Mouse (Mus musculus) neural tube, embryonic 15.5 days (tissue): ENCODE results near the gene Adamts14. TPM values are rescaled to one million over a fixed set of nuclear protein-coding genes. Genes with fewer than 3 reads are reported as not detected.

Experiments
- ATAC-seq: fragments of 200-750 bp; cut with Nextera tagmentation; 2 replicates; pipeline ENCODE4 v1.8.0; 2017; ENCODE audit warnings: mild to moderate bottlenecking, moderate TSS enrichment, moderate library complexity; ENCODE audit not compliant: low FRiP score
- H3K27ac ChIP-seq: fragments of 300-500 bp; sonication (generic); replicated peaks from 2 replicates; pipeline ENCODE4 v1.5.1; 2015; ENCODE audit warnings: mild to moderate bottlenecking, inconsistent platforms
- H3K27me3 ChIP-seq: fragments of 300-500 bp; sonication (generic); replicated peaks from 2 replicates; pipeline ENCODE4 v1.6.1; 2015; ENCODE audit warnings: inconsistent platforms
- H3K36me3 ChIP-seq: fragments of 300-500 bp; sonication (generic); 2 replicates; pipeline ENCODE4 v1.6.1; 2015; ENCODE audit warnings: inconsistent platforms
- H3K4me1 ChIP-seq: fragments of 300-500 bp; sonication (generic); 2 replicates; pipeline ENCODE4 v1.6.1; 2015; ENCODE audit warnings: inconsistent platforms
- H3K4me2 ChIP-seq: fragments of 300-500 bp; sonication (generic); 2 replicates; pipeline ENCODE4 v1.6.1; 2015; ENCODE audit warnings: inconsistent platforms, mild to moderate bottlenecking, moderate library complexity
- H3K4me3 ChIP-seq: fragments of 300-500 bp; sonication (generic); replicated peaks from 2 replicates; pipeline ENCODE4 v1.5.1; 2015; ENCODE audit warnings: mild to moderate bottlenecking, inconsistent platforms
- H3K9ac ChIP-seq: fragments of 300-500 bp; sonication (generic); replicated peaks from 2 replicates; pipeline ENCODE4 v1.6.1; 2015; ENCODE audit warnings: mild to moderate bottlenecking, inconsistent platforms
- H3K9me3 ChIP-seq: fragments of 300-500 bp; sonication (generic); replicated peaks from 2 replicates; pipeline ENCODE4 v1.6.1; 2016; ENCODE audit warnings: inconsistent platforms
- WGBS: fragments of 180-500 bp; shearing (Covaris S2); methylation state at CpG from one replicate; pipeline ENCODE4 v1.1.7; 2015; ENCODE audit warnings: mixed read lengths; 5-methylcytosine and 5-hydroxymethylcytosine counted together
- polyA plus RNA-seq: library from polyadenylated mRNA; unstranded; fragments of >200 nt; fragmentation: Nextera tagmentation; extraction: Ambion mirVana; gene quantifications from 2 replicates; pipeline ENCODE4 v1.2.1, GENCODE M21; 2015

Adamts14 gene
- polyA plus RNA-seq, 1 experiment from 2014 or later: 0.54 TPM

DNA sequence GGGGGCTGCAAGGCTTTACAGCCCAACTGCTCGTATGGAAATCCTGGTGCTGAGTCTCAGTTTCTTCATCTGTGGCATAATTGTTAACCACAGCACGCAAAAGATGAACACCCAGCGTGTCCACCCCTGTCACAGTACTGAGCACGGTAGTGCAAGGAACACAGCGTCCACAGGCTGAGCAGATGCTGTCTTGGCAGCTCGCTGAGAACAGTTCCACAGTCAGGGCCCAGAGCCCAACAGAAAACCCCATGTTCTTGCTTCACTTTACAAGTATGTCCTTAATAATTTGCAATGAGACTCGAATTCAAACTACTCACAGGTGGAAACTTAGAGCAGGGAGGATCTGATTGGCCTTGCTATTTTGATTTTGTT, 592 bp upstream of the Adamts14 start:
- ATAC-seq: no peak
- peak overlapping the region; percentile 49 for H3K4me3 ChIP-seq
- no peak overlapping the region for H3K9ac ChIP-seq
- H3K4me1 ChIP-seq: peaks cover 19% of the 10 kb centered on the region
- no peak overlapping the region for H3K27ac ChIP-seq
- no peaks in the 10 kb centered on the region for H3K9me3 ChIP-seq
- H3K27me3 ChIP-seq: peaks cover 26% of the 10 kb centered on the region
- no peaks in the 10 kb centered on the region for H3K36me3 ChIP-seq
- whole genome bisulfite sequencing: 45% methylated on average over 7 of the region's 7 CpGs
- H3K4me2 ChIP-seq: peak overlapping the region; percentile 97

DNA sequence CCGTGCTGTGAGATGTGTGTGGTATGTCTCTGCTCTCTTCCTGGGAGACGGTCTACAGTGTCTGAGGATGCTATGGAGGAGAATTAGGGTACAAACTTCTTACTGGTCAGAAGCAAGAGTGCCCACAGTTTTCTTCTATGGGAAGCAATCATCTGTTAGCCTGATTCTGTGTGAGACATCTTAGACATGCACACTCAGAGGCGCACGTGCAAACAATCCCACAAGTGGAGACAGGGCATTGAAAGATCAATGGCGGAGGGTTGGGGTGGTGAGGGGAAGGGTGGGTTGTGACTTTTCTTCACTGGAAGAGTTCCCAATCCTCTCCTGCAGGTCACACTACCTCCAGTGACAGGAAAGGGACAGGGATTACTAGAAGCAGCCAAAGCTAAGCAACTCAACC, 607 bp downstream of the Adamts14 start:
- Histone ChIP-seq H3K27ac (no peak overlapping the region), H3K9ac (peak overlapping the region; percentile 39), H3K4me2 (peak overlapping the region; percentile 97), H3K4me3 (peak overlapping the region; percentile 49), H3K4me1 (peaks cover 19% of the 10 kb centered on the region), H3K9me3 (no peaks in the 10 kb centered on the region), H3K27me3 (peaks cover 26% of the 10 kb centered on the region), H3K36me3 (no peaks in the 10 kb centered on the region)
- WGBS: 40% methylated on average over 5 of the region's 5 CpGs
- ATAC-seq: no peak

DNA sequence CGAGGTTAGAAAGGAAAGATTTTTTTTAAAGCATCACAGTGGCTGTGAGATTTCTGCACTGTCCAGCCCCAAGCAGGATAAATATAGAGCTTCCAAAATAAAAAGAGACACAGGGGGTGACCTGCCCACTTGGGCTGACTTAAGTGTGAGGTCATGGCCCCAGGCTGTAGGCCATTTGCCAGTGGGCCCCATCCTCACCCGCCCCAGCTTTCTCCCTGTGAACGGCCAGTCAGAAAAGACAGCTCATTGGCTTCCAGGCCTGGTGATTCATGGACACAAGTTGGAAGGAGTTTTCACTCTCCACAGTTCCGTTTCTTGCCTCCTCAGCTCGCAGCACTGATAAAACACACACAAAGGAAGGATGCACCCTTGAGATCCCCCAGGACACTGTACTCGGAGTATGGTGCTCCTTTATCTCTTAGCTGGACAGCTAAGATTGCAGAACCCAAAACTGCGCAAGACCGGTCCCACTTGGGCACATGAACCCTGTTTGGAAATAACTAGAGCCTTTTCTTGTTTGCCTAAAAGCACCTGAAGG, 1.1 kb downstream of the Adamts14 start:
- H3K4me1 ChIP-seq: peaks cover 19% of the 10 kb centered on the region
- no peaks in the 10 kb centered on the region for H3K9me3 ChIP-seq
- H3K27me3 ChIP-seq: peaks cover 26% of the 10 kb centered on the region
- H3K4me3 ChIP-seq: no peak overlapping the region
- no peak for ATAC-seq
- no peak overlapping the region; the same call in 1 of the 2 replicates for H3K9ac ChIP-seq
- H3K36me3 ChIP-seq: no peaks in the 10 kb centered on the region
- 60% methylated on average over 8 of the region's 8 CpGs for WGBS
- H3K27ac ChIP-seq: no peak overlapping the region
- H3K4me2 ChIP-seq: peak overlapping the region; percentile 97; the same call in 1 of the 2 replicates

DNA sequence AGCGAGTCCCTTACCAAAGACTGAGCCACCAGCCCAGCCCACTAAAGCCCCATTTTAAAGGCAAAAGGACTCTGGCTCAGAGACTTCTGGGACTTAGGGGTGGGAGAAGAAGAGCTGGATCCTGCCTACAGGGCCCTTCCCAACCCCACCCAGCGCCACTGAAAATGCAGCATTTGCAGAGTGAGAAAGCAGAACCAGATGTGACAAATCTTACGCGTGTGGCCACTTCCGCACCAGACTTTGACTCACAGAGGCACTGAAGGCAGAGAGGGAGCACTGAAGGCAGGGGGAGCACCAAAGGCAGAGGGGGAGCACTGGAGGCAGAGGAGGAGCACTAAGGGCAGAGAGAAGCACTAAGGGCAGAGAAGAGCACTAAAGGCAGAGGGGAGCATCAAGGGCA, 5.9 kb downstream of the Adamts14 start:
- Histone ChIP-seq H3K4me1 (0 out of 2 replicates have a peak, but pooled peaks cover 4% of the 10 kb centered on the region), H3K4me2 (no peak overlapping the region), H3K9me3 (no peaks in the 10 kb centered on the region), H3K27ac (no peak overlapping the region), H3K36me3 (no peaks in the 10 kb centered on the region), H3K9ac (no peak overlapping the region), H3K4me3 (no peak overlapping the region), H3K27me3 (peaks cover 4% of the 10 kb centered on the region)
- ATAC-seq: no peak
- 91% methylated on average over 5 of the region's 5 CpGs for WGBS

GRCm38 (mm10) chr10:61263606-61264005, 9.6 kb downstream of the Adamts14 start:
- Histone ChIP-seq H3K9ac (no peak overlapping the region), H3K4me3 (no peak overlapping the region), H3K27ac (no peak overlapping the region), H3K36me3 (no peaks in the 10 kb centered on the region), H3K4me1 (no peaks in the 10 kb centered on the region), H3K27me3 (no peaks in the 10 kb centered on the region), H3K4me2 (no peak overlapping the region), H3K9me3 (no peaks in the 10 kb centered on the region)
- no peak for ATAC-seq
- WGBS: 82% methylated on average over 8 of the region's 8 CpGs

GRCm38 (mm10) chr10:61261229-61262156, 11.7 kb downstream of the Adamts14 start:
- no peak overlapping the region for H3K4me2 ChIP-seq
- H3K27ac ChIP-seq: no peak overlapping the region
- WGBS: 70% methylated on average over 13 of the region's 13 CpGs
- H3K9me3 ChIP-seq: no peaks in the 10 kb centered on the region
- H3K36me3 ChIP-seq: no peaks in the 10 kb centered on the region
- no peaks in the 10 kb centered on the region for H3K4me1 ChIP-seq
- ATAC-seq: no peak
- H3K9ac ChIP-seq: no peak overlapping the region
- no peaks in the 10 kb centered on the region for H3K27me3 ChIP-seq
- H3K4me3 ChIP-seq: no peak overlapping the region

DNA sequence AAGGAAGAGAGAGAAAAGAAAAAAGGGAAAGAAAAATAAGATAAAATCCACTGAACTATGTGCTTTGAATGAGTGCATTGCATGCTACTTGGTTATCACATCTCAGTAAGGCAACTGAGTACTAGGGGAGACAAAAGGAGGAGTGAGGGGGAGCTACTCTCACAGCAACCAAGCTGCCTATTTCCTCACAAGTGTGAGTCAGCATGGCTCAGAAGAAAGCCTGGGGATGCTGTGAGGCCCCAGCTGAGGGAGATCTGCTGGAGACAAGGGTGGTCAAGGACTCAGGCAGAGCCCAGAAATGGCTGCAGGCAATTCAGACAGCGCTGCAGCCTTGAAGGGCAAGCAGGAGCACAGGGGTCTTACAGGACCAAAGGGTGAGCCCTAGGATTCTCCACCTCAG, 15.1 kb downstream of the Adamts14 start:
- Histone ChIP-seq H3K9me3 (no peaks in the 10 kb centered on the region), H3K36me3 (no peaks in the 10 kb centered on the region), H3K9ac (no peak overlapping the region), H3K4me1 (no peaks in the 10 kb centered on the region; the same call in 1 of the 2 replicates), H3K4me2 (no peak overlapping the region), H3K27me3 (no peaks in the 10 kb centered on the region), H3K4me3 (no peak overlapping the region), H3K27ac (no peak overlapping the region)
- ATAC-seq: no peak
- 92% methylated on average over 1 of the region's 1 CpGs for WGBS

GRCm38 (mm10) chr10:61256665-61257064, 16.6 kb downstream of the Adamts14 start:
- Histone ChIP-seq H3K9me3 (no peaks in the 10 kb centered on the region), H3K9ac (no peak overlapping the region), H3K27me3 (no peaks in the 10 kb centered on the region), H3K4me1 (no peaks in the 10 kb centered on the region; the same call in 1 of the 2 replicates), H3K27ac (no peak overlapping the region), H3K4me2 (no peak overlapping the region), H3K4me3 (no peak overlapping the region), H3K36me3 (no peaks in the 10 kb centered on the region)
- WGBS: 95% methylated on average over 9 of the region's 9 CpGs
- no peak for ATAC-seq

GRCm38 (mm10) chr10:61255190-61255589, 18.0 kb downstream of the Adamts14 start:
- H3K4me1 ChIP-seq: no peaks in the 10 kb centered on the region; the same call in 1 of the 2 replicates
- no peak for ATAC-seq
- H3K9me3 ChIP-seq: no peaks in the 10 kb centered on the region
- no peak overlapping the region for H3K4me2 ChIP-seq
- 62% methylated on average over 8 of the region's 8 CpGs for WGBS
- H3K36me3 ChIP-seq: no peaks in the 10 kb centered on the region
- H3K27ac ChIP-seq: 0 out of 2 replicates have a peak overlapping the region, but pooled peaks have one; percentile 0
- H3K9ac ChIP-seq: no peak overlapping the region
- no peaks in the 10 kb centered on the region for H3K27me3 ChIP-seq
- H3K4me3 ChIP-seq: no peak overlapping the region

DNA sequence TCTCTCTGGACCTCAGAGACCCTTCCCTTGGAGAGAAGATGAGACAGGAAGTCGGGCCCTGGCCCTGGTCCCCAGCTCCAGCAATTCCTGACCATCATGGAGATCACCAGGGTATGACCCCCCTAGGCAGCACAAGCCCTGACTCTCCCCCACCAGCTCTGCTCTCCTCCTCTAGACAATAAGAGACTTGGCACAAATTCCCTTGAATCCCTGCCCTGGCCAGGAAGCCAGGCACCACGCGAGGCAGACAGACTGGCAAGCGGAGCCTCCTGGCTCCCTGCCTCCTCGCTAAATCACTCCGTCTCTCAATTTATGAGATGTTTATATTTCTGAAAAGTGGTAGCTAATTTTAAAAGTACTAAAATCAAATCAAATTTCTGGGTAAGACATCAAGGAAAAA, 18.5 kb downstream of the Adamts14 start:
- Histone ChIP-seq H3K9ac (no peak overlapping the region), H3K27ac (no peak overlapping the region), H3K4me3 (no peak overlapping the region), H3K27me3 (no peaks in the 10 kb centered on the region), H3K4me2 (no peak overlapping the region), H3K36me3 (no peaks in the 10 kb centered on the region), H3K4me1 (no peaks in the 10 kb centered on the region; the same call in 1 of the 2 replicates), H3K9me3 (no peaks in the 10 kb centered on the region)
- WGBS: 67% methylated on average over 6 of the region's 6 CpGs
- ATAC-seq: no peak; the same call in 1 of the 2 replicates

- no peaks in the 10 kb centered on the region for H3K27me3 ChIP-seq
- WGBS: 14% methylated on average over 2 of the region's 2 CpGs
- ATAC-seq: no peak
Measured at GRCm38 (mm10) chr10:61249951-61250350, 23.3 kb downstream of the Adamts14 start.

DNA sequence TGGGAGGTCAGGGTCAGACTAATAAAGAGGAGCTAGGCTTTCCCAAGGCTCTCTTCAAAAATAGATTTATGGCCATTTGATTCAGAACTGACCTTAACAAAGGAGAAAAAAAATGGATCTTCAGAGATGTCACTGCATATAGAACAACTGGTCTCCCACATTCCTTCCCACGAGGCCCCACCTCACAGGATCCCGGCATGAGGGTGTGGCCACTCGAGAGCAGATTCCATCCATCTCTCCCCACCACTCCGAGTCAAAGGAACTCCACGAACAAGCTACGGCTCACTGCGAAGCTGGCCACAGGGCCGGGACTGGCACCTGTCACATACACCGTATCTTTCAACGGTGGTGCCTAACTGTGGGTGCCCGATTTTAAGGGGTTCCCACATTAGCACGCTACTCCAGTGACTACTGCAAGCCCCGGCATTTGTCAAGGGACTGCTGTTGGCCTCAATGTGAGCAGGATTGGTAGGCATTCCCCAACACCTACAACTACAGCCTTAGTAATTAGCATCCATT, 24.6 kb downstream of the Adamts14 start:
- Histone ChIP-seq H3K4me3 (no peak overlapping the region), H3K27me3 (no peaks in the 10 kb centered on the region), H3K4me2 (no peak overlapping the region), H3K9ac (no peak overlapping the region), H3K36me3 (no peaks in the 10 kb centered on the region), H3K27ac (no peak overlapping the region), H3K4me1 (no peaks in the 10 kb centered on the region), H3K9me3 (no peaks in the 10 kb centered on the region)
- 72% methylated on average over 13 of the region's 13 CpGs for WGBS
- no peak for ATAC-seq

More at GRCm38 (mm10) chr10:61249951-61250350, 23.3 kb downstream of the Adamts14 start:
- no peak overlapping the region for H3K4me2 ChIP-seq
- H3K4me1 ChIP-seq: no peaks in the 10 kb centered on the region; the same call in 1 of the 2 replicates
- H3K9ac ChIP-seq: no peak overlapping the region
- no peaks in the 10 kb centered on the region for H3K36me3 ChIP-seq
- no peaks in the 10 kb centered on the region for H3K9me3 ChIP-seq
- no peak overlapping the region for H3K4me3 ChIP-seq
- no peak overlapping the region for H3K27ac ChIP-seq
